Mouse (Mus musculus): Measurements from ENCODE around the gene Tob2. TPM values are rescaled to one million over a fixed set of nuclear protein-coding genes. Genes with fewer than 3 reads are reported as not detected.

Gene Tob2
- polyA plus RNA-seq, 1 experiment, result 31.6 TPM

DNA sequence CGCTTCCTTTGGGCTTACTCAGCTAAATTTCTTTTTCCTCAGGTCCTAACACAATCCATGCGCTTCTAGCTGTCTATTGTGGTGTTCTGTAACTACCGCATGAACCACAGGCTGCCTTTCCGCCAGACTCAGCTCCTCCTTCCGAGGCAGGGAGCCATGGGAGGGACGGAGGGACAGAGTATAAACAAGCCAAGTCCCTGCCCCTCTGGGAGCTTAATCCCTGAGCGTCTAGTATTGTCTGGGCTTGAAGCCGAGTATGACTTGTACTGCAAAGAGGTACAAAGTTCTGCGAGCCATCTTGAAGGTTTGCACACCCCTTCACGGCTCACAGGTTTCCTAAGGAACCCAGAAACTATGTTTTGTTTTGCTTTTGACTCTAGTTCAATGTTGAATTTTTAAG lies 48.4 kb downstream of the Tob2 start:
- Histone ChIP-seq H3K27me3 (replicated peaks; ENCODE audit: control insufficient read depth, insufficient read depth, low read length) (no peaks in the 10 kb centered on the region), H3K36me3 (ENCODE audit: control insufficient read depth, insufficient read depth, low read length) (no peaks in the 10 kb centered on the region; the same call in 1 of the 2 replicates), H3K4me3 (ENCODE audit: insufficient read depth, low read depth, low read length) (peak overlapping the region; percentile 55), H3K27ac (ENCODE audit: insufficient read depth, low read depth, low read length) (peak overlapping the region; percentile 99), H3K4me1 (ENCODE audit: control insufficient read depth, insufficient read depth, low read length) (peaks cover 47% of the 10 kb centered on the region)
- WGBS, result under 1% methylated on average over 10 of the region's 10 CpGs
- TF ChIP-seq CTCF (conservative IDR thresholded peaks at IDR 0.05; ENCODE audit: insufficient read depth, insufficient read length, low read depth, low read length) (no peak), POLR2A (IDR thresholded peaks at IDR 0.05; ENCODE audit: low read depth, low read length) (peak; percentile 23)
- DNase-seq, result peak; percentile 98

DNA sequence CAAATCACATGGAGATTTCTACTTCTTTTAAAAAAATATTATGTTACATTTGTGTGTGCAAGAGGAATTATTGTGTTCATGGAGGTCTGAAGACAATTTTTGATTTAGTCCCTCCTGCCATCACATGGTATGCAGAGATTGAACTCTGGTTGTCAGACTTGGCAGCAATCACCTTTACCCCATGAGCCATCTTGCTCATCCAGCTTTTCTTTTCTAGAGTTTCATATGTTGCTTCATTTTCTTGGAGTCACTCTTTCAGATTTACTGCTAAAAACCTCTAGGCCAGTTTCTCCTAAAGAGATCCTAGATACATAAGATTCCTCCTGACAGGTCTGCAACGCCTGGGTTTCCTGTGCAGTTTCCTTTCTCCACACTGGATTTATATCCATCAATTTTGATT lies 49.0 kb downstream of the Tob2 start:
- H3K4me3 ChIP-seq (ENCODE audit: insufficient read depth, low read depth, low read length), result no peak overlapping the region

DNA sequence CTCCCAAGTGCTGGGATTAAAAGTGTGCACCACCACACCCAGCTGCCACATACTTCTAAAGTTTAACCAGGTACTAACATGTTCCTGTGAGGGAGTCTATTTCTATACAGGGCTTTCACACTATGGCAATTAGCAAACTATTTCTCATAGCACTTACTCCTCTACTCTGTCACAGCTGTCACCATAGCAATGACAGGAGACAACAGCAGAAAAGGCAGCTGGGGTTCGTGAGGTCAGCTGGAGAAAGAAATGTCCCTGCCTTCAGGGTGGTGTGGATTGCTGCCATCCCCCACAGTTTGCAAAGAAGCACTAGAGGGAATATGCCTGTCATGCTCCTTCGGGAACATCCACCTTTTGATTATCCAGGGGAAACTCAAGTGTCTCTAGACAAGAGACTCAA lies 49.8 kb downstream of the Tob2 start:
- no peaks in the 10 kb centered on the region for H3K27me3 ChIP-seq (replicated peaks; ENCODE audit: control insufficient read depth, insufficient read depth, low read length)
- peaks cover 53% of the 10 kb centered on the region for H3K4me1 ChIP-seq (ENCODE audit: control insufficient read depth, insufficient read depth, low read length)
- H3K27ac ChIP-seq (ENCODE audit: insufficient read depth, low read depth, low read length), result peak overlapping the region; percentile 49; the same call in 1 of the 2 replicates
- TF ChIP-seq POLR2A (IDR thresholded peaks at IDR 0.05; ENCODE audit: low read depth, low read length), result no peak
- no peak for TF ChIP-seq CTCF (conservative IDR thresholded peaks at IDR 0.05; ENCODE audit: insufficient read depth, insufficient read length, low read depth, low read length)
- 50% methylated on average over 2 of the region's 2 CpGs for WGBS
- H3K4me3 ChIP-seq (ENCODE audit: insufficient read depth, low read depth, low read length), result no peak overlapping the region
- H3K36me3 ChIP-seq (ENCODE audit: control insufficient read depth, insufficient read depth, low read length), result no peaks in the 10 kb centered on the region; the same call in 1 of the 2 replicates
- DNase-seq, result no peak

More for the DNA sequence above, 49.0 kb downstream of the Tob2 start:
- Histone ChIP-seq H3K27ac (ENCODE audit: insufficient read depth, low read depth, low read length) (peak overlapping the region; percentile 99), H3K36me3 (ENCODE audit: control insufficient read depth, insufficient read depth, low read length) (no peaks in the 10 kb centered on the region; the same call in 1 of the 2 replicates), H3K27me3 (replicated peaks; ENCODE audit: control insufficient read depth, insufficient read depth, low read length) (no peaks in the 10 kb centered on the region), H3K4me1 (ENCODE audit: control insufficient read depth, insufficient read depth, low read length) (peaks cover 53% of the 10 kb centered on the region)
- no peak for TF ChIP-seq CTCF (conservative IDR thresholded peaks at IDR 0.05; ENCODE audit: insufficient read depth, insufficient read length, low read depth, low read length)
- TF ChIP-seq POLR2A (IDR thresholded peaks at IDR 0.05; ENCODE audit: low read depth, low read length), result no peak
- no peak for DNase-seq
- WGBS, result 24% methylated on average over 1 of the region's 1 CpGs

DNA sequence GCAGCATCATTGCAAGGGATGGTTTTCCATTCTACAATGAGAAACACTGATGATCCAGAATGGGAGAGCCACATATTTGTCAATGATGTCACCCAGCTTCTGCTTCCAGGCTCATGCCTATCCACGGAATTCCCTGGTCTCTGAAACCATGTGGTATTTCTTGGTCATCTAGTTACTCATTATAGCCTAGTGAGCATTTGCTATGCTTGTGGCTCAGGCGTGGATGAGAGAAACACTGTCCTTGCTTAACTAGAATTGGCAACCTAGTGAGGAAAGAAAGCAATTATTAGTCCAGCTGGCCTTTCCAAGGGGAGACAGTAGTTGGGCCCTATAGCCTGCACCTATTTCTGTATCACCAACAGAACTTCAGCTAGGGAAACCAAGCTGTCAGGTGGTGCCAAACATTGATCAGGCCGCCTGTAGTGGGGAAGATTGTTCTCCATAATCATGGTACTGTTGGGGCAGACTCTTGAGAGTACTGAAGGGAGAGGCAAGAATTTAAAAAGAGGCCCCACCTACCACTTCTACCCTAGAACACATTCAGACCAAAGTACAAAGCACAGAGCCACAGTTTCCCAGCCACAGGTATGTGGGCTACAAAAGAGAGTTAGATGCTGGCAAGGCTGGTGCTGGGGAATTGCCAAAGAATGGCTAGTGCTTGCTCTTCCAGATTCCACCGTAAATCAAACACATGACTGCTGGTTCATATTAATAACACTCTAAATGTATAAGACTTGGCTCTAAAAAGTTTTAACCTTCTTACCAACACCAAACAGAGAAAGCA lies 51.8 kb downstream of the Tob2 start:
- TF ChIP-seq CTCF (conservative IDR thresholded peaks at IDR 0.05; ENCODE audit: insufficient read depth, insufficient read length, low read depth, low read length) (no peak), POLR2A (IDR thresholded peaks at IDR 0.05; ENCODE audit: low read depth, low read length) (no peak)
- H3K27ac ChIP-seq (ENCODE audit: insufficient read depth, low read depth, low read length), result peak overlapping the region; percentile 99
- no peak overlapping the region for H3K4me3 ChIP-seq (ENCODE audit: insufficient read depth, low read depth, low read length)
- H3K27me3 ChIP-seq (replicated peaks; ENCODE audit: control insufficient read depth, insufficient read depth, low read length), result no peaks in the 10 kb centered on the region
- no peaks in the 10 kb centered on the region; the same call in 1 of the 2 replicates for H3K36me3 ChIP-seq (ENCODE audit: control insufficient read depth, insufficient read depth, low read length)
- 50% methylated on average over 4 of the region's 4 CpGs for WGBS
- DNase-seq, result peak; percentile 89
- H3K4me1 ChIP-seq (ENCODE audit: control insufficient read depth, insufficient read depth, low read length), result peaks cover 39% of the 10 kb centered on the region

DNA sequence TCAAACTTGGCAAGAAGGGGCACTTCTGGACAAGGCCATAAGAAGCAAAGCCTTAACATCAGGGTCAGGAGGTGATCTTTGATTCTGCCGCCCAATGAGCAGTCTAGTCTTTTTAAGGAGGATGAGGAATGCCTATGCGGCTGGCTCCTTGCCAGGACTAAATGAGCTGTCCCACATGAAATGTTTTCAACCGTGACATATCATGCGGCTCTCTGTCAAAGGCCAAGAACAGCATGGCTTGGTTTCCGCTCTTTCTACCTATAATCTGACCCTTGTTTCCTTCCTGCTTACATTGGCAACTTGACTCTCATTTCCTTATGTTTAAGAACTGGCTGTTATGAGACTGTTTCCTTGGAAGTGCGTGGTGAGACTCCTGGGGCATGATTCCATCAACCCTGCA lies 53.0 kb downstream of the Tob2 start:
- 5% methylated on average over 6 of the region's 6 CpGs for WGBS
- H3K36me3 ChIP-seq (ENCODE audit: control insufficient read depth, insufficient read depth, low read length), result no peaks in the 10 kb centered on the region; the same call in 1 of the 2 replicates
- H3K4me3 ChIP-seq (ENCODE audit: insufficient read depth, low read depth, low read length), result peak overlapping the region; percentile 77; the same call in 1 of the 2 replicates
- H3K27me3 ChIP-seq (replicated peaks; ENCODE audit: control insufficient read depth, insufficient read depth, low read length), result no peaks in the 10 kb centered on the region
- peak overlapping the region; percentile 99 for H3K27ac ChIP-seq (ENCODE audit: insufficient read depth, low read depth, low read length)
- TF ChIP-seq CTCF (conservative IDR thresholded peaks at IDR 0.05; ENCODE audit: insufficient read depth, insufficient read length, low read depth, low read length), result no peak
- TF ChIP-seq POLR2A (IDR thresholded peaks at IDR 0.05; ENCODE audit: low read depth, low read length), result no peak
- peaks cover 43% of the 10 kb centered on the region for H3K4me1 ChIP-seq (ENCODE audit: control insufficient read depth, insufficient read depth, low read length)
- peak; percentile 72 for DNase-seq

DNA sequence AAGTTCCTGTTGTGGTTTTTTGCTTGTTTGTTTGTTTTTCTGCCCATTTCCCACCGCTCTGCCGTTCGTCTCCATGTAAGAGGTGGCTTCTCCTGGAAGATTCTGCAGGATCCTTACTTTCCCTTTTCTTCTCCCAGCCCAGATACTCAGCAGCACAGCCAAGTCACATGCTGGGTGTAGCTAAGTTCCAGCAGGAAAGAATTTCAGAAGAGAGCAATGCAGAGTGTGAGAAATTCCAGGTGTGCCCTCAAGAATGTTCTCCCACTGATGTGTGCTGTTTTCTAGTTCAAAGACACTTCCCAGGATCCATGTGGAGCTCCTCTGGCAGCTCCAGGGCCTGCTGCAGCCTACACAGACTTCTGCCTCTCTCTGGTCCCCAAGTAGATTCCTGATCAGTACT lies 53.7 kb downstream of the Tob2 start:
- peak overlapping the region; percentile 77; the same call in 1 of the 2 replicates for H3K4me3 ChIP-seq (ENCODE audit: insufficient read depth, low read depth, low read length)
- peaks cover 45% of the 10 kb centered on the region for H3K4me1 ChIP-seq (ENCODE audit: control insufficient read depth, insufficient read depth, low read length)
- H3K27me3 ChIP-seq (replicated peaks; ENCODE audit: control insufficient read depth, insufficient read depth, low read length), result no peaks in the 10 kb centered on the region
- TF ChIP-seq POLR2A (IDR thresholded peaks at IDR 0.05; ENCODE audit: low read depth, low read length), result no peak
- no peak for TF ChIP-seq CTCF (conservative IDR thresholded peaks at IDR 0.05; ENCODE audit: insufficient read depth, insufficient read length, low read depth, low read length)
- no peaks in the 10 kb centered on the region; the same call in 1 of the 2 replicates for H3K36me3 ChIP-seq (ENCODE audit: control insufficient read depth, insufficient read depth, low read length)
- peak overlapping the region; percentile 99 for H3K27ac ChIP-seq (ENCODE audit: insufficient read depth, low read depth, low read length)
- WGBS, result 42% methylated on average over 3 of the region's 3 CpGs
- DNase-seq, result peak; percentile 36

DNA sequence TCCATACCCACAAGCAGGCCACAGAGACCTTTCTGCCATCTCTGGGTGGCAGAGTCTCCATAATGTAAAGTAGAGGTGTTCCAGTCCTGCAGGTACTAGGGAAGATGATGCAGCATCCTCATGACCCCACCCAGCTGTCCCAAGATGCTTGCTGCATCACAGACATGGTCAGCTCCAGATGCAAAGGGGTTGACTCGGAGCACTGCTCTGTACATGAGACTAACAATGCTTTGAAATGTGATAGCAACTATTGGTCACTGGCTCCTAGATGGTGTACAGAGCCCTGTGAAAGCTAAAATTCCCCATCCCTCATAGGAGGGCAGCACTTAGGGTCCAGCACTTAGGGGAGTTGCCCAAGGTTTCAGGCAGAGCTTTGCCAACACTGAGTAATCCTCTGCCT lies 54.4 kb downstream of the Tob2 start:
- TF ChIP-seq POLR2A (IDR thresholded peaks at IDR 0.05; ENCODE audit: low read depth, low read length) (no peak), CTCF (conservative IDR thresholded peaks at IDR 0.05; ENCODE audit: insufficient read depth, insufficient read length, low read depth, low read length) (no peak)
- no peak for DNase-seq
- Histone ChIP-seq H3K27ac (ENCODE audit: insufficient read depth, low read depth, low read length) (peak overlapping the region; percentile 99), H3K4me1 (ENCODE audit: control insufficient read depth, insufficient read depth, low read length) (peaks cover 46% of the 10 kb centered on the region), H3K36me3 (ENCODE audit: control insufficient read depth, insufficient read depth, low read length) (no peaks in the 10 kb centered on the region; the same call in 1 of the 2 replicates), H3K27me3 (replicated peaks; ENCODE audit: control insufficient read depth, insufficient read depth, low read length) (no peaks in the 10 kb centered on the region), H3K4me3 (ENCODE audit: insufficient read depth, low read depth, low read length) (peak overlapping the region; percentile 77)
- 72% methylated on average over 1 of the region's 1 CpGs for WGBS
